Mouse (Mus musculus) spleen, postnatal 0 days (tissue): ENCODE results near the gene Nup85. TPM values are rescaled to one million over a fixed set of nuclear protein-coding genes. Genes with fewer than 3 reads are reported as not detected.

Experiments used
- polyA plus RNA-seq: library from polyadenylated mRNA; unstranded; fragments of >200 nt; fragmentation: Nextera tagmentation; extraction: Ambion mirVana; gene quantifications from 2 replicates; pipeline ENCODE4 v1.2.1, GENCODE M21; 2015

The Nup85 gene
- 133 and 153 TPM in 2 replicates for polyA plus RNA-seq

DNA sequence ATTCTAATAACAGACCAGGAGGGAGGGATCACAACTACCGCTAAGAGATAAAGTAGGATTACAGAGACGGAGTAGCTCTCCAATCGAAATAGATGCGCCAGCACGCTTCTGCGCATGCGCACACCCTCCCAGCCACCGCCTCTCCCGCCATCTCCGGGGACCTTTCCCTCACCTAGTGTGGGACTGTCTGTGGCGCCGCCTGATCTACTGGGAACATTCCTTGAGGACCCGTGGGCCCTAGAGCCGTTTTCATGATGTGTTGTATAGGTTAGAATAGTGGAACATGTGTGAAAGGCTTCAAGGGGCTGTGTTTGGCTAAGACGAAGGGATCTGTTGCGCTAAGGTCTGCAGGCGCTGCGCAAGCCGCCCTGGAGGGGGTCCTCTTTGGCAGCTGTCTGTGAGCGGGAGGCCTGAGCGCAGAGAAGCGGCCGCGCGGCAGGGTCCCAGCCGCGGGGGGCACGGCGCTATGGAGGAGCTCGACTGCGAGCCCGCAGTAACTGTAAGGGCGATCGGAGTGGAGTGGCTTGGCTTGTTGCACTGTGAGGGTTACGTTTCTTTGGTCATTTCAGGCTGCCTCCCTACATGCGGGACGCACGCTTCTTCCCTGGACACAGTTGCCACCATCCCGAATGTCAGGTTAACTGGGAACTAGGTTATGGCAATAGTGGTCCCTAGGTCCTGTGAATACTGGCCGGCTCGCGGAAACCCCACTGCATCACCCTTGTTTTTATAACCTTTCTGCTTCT is at the start of gene Nup85:
TSS of gene Nup85 (plus strand) at position 371 of the 746 bp plus-strand sequence.

DNA sequence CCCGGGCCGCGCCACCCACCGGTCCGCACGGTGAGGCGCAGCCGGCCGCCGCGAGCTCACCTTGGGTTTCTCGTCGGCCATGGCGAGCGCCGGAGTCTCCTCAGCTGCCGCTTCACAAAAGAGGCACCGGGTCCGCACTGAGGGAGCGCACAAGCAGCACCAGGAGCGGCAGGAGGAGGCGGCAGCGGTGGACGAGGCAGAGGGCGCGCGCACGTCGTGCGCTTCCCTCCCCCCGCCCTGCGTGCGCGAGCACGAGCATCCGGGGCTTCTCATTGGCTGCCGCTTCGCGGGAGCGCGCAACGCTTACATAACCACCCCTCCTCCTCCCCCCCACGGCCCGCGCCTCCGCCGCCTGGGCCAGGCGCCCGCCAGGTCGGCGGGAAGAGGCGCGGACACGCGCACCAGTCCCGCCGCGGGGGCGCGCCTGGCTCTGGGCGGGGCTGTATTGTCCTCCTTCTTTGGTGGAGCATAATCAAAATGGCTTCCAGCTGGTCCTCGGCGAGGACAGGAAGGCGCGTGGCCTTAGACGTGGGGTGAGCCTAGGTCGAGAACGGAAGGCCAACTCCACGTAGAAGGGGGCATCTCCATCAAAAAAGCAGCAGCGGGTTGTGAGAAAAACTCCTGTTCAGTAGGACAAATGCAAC is 28.1 kb upstream of the Nup85 start, which contains the start of gene Sumo2:
TSS of gene Sumo2 (minus strand) at position 239 of the 644 bp plus-strand sequence.

DNA sequence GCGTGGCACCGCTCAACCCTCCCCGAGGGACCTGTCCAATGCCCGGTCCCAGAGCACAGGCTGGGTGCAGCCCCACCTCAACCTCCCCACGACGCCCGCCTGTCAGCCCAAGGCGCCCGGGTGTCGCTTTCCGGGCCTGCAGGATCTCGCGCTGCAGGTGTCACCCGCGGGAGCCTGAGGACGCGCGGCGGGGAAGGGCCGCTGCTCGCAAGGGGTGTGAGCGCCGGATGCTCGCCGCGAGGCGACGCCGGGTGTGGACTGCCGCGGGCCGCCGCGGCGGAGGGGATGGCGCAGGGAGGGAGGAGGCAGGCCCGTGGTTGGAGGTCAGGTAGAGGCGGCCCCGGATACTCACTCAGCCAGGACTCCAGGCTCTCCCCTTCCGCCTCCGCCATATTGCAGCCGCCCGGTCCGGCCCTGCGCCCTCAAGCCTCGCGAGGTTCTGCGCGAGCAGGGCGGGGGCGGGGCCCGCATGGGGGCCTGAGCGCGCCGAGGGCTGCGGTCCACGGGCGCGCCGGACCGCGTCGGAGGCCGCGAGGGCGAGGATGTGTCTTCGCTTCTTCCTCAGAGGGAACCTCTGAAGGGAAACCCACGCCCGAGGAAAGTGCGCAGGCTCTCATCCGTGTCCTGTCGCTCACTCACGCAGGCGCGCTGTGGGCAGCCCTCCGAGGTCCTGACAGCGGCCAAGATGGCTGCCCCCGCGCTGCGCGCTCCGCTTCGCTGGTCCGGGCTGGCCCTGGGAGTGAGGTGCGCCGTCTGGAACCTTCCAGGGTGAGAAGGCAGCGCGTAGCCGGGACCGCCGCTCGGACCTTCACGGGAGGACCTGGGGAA is 39.5 kb downstream of the Nup85 start, which contains the start of the genes Mrps7 and Gga3:
TSS of gene Mrps7 (plus strand) at position 450 of the 828 bp plus-strand sequence.
TSS of gene Gga3 (minus strand) at position 576 of the 828 bp plus-strand sequence.

DNA sequence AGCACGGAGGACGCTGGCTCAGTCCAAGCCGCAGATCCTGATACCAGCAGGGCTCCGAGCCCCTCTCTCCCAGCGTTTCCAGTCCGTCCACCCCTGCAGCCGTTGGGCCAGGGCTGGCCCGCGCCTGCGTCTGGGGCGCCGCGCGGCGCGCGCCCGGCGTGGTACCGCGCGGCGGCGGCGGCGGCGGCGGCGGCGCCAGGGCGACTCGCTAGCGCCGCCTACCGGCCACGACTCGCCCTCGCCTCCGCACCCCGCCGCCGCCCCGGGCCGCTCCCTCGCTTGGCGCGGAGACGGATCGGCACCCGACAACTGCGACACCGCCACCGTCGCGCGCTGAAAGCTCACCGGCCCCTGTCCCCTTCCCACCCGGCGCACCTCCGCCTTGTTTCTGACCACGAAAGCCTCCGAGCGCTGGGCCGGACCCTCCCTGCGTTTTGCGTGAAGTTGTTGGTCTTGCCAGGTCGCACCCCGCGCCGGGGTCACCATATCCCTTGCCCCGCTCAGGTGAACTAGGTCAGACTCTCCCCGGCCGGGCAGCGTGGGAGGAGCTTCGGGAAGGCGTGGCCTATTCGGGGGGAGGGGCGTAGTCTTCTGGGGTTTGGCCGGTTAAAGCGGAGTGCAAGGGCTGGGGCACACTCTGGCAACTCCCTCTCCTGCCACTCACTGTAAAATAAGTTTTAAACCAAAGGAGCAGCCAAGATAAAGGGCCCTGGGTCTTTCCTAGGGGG is 48.3 kb downstream of the Nup85 start, which contains the start of gene Mif4gd:
TSS of gene Mif4gd (minus strand) at position 560 of the 728 bp plus-strand sequence.

DNA sequence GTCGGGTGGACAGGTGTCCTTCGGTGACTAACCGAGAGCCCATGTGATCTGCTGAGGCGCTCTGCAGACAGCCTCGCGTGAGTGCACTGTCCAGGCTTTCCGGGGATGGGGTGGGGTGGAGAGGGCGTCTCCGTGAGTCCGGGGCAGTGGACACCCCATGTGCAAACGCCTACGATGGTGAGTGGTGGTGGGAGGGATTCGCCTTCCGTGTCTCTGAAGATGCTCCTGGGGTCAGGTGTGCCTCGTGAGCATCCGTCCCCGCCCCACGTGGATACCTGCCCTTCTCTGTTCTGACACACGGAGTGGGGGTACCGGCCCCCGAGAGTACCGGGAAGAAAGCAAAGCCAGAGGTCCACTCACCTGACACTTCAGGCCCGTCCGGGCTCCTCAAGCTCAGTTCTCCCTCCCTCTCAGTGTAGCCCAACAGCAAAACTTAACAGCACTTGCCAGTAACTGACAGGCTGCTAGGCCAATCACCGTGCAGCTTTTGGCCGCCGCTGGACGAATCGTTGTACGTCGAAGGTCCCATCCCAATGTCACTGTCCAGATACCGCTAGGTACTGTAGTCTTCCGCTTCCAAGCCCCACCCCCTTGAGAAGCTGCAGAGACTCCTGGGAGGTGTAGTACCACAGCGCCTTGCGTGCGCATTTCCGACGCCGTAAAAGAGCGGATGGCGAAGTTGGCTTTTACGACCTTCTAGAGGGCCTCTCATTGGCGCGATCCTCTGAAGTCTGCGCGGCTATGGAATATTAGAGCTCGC is 63.7 kb downstream of the Nup85 start, which contains the start of gene Slc25a19:
TSS of gene Slc25a19 (minus strand) at position 591 of the 760 bp plus-strand sequence.

Other genes starting within 250 kb of the Nup85 start
- gene Ush1g, start 242.4 kb upstream of the Nup85 start, polyA plus RNA-seq, result 0.65 and 0.70 TPM in 2 replicates
- gene Otop3, start 229.7 kb upstream of the Nup85 start, polyA plus RNA-seq, result not detected in 2 replicates
- 1.3 and 2.2 TPM in 2 replicates for gene Hid1, start 196.7 kb upstream of the Nup85 start, polyA plus RNA-seq
- 2.9 and 4.3 TPM in 2 replicates for gene Cdr2l, start 182.5 kb upstream of the Nup85 start, polyA plus RNA-seq
- gene Mrpl58, start 160.7 kb upstream of the Nup85 start, polyA plus RNA-seq, result 80.9 and 91.3 TPM in 2 replicates
- gene Atp5h, start 144.5 kb upstream of the Nup85 start, polyA plus RNA-seq, result 692 and 747 TPM in 2 replicates
- 9.5 and 13.2 TPM in 2 replicates for gene Kctd2, start 144.3 kb upstream of the Nup85 start, polyA plus RNA-seq
- gene Trim80, start 123.9 kb upstream of the Nup85 start, polyA plus RNA-seq, result not detected in 2 replicates
- 0.08 and 0.19 TPM in 2 replicates for gene Slc16a5, start 102.0 kb upstream of the Nup85 start, polyA plus RNA-seq
- 7.4 and 8.5 TPM in 2 replicates for gene Armc7, start 88.8 kb upstream of the Nup85 start, polyA plus RNA-seq
- 83.3 and 90.8 TPM in 2 replicates for gene Nt5c, start 72.6 kb upstream of the Nup85 start, polyA plus RNA-seq
- gene Jpt1, start 50.0 kb upstream of the Nup85 start, polyA plus RNA-seq, result 280 and 285 TPM in 2 replicates
- 581 and 592 TPM in 2 replicates for gene Sumo2, start 28.2 kb upstream of the Nup85 start, polyA plus RNA-seq
- 48.3 and 49.0 TPM in 2 replicates for gene Mrps7, start 39.5 kb downstream of the Nup85 start, polyA plus RNA-seq
- 8.6 and 8.9 TPM in 2 replicates for gene Gga3, start 39.6 kb downstream of the Nup85 start, polyA plus RNA-seq
- gene Mif4gd, start 48.5 kb downstream of the Nup85 start, polyA plus RNA-seq, result 40.0 and 42.2 TPM in 2 replicates
- 12.7 and 15.1 TPM in 2 replicates for gene Slc25a19, start 63.9 kb downstream of the Nup85 start, polyA plus RNA-seq
- 55.2 and 60.1 TPM in 2 replicates for gene Grb2, start 144.2 kb downstream of the Nup85 start, polyA plus RNA-seq
- gene Tmem94, start 201.0 kb downstream of the Nup85 start, polyA plus RNA-seq, result 7.7 and 9.8 TPM in 2 replicates
- gene Caskin2, start 249.2 kb downstream of the Nup85 start, polyA plus RNA-seq, result 4.4 and 5.7 TPM in 2 replicates